Mouse (Mus musculus): Measurements from ENCODE around the gene A630095N17Rik. TPM values are rescaled to one million over a fixed set of nuclear protein-coding genes. Genes with fewer than 3 reads are reported as not detected.

Gene A630095N17Rik
- polyA plus RNA-seq, 1 experiment from 2014 or later, result not detected

- WGBS, result 1% methylated on average over 19 of the region's 19 CpGs
- Histone ChIP-seq H3K36me3 (replicated peaks) (peaks cover 38% of the 10 kb centered on the region), H3K9me3 (no peaks in the 10 kb centered on the region), H3K4me3 (peak overlapping the region; percentile 87), H3K27ac (replicated peaks) (peak overlapping the region; percentile 89), H3K27me3 (replicated peaks; ENCODE audit: low read depth, poor library complexity, severe bottlenecking) (no peaks in the 10 kb centered on the region), H3K4me1 (peaks cover 31% of the 10 kb centered on the region)
- DNase-seq (ENCODE audit: low spot score), result peak; percentile 46
Observed at GRCm38 (mm10) chr1:75192452-75192851, 39.5 kb downstream of the A630095N17Rik start.

DNA sequence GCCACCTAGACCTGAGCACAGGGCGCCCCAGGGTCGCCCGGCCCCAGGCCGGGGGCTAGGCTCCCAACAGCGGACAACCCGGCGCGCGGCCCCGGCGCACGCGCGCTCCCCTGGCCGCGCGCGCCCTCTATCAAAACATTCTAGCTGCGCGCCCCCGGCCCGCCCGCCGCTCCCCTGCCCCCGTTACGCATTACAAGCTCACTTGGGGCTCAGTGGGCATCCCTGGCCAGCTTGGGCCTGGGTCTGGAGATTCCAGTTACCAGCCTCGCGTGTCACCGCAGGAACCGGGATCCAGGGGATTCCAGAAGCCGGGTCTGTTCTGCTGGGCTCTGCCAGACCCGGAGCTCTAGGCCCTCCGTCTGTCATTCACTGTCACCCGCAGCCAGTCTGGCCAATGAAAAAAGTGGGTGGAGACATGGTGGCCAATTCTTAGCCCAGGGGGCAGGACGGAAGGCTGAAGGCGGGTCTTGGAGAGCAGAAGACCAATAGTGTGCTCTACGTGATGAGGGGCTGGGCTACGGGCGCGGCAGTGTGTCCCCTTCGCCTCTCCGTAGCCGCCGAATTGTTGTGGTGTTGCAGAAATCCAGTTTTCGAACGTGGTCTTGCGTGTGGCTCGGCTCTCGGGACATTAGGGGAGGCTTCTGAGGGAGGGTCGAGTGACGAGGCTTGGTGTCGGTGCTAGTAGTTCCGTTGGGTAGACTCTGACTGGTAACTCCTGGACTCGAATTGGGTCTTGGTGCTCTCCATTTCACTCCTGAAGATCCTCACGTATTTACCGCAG, 40.1 kb downstream of the A630095N17Rik start, which contains the start of the genes Ankzf1 and Atg9a:
TSS of gene Ankzf1 (plus strand) at position 530 of the 781 bp plus-strand sequence.
TSS of gene Atg9a (minus strand) at position 575 of the 781 bp plus-strand sequence.
- Histone ChIP-seq H3K36me3 (replicated peaks) (peaks cover 38% of the 10 kb centered on the region), H3K4me1 (peaks cover 31% of the 10 kb centered on the region), H3K27ac (replicated peaks) (peak within 1 kb of the TSS; percentile 89), H3K9me3 (no peaks in the 10 kb centered on the region), H3K4me3 (peak within 1 kb of the TSS; percentile 87), H3K27me3 (replicated peaks; ENCODE audit: low read depth, poor library complexity, severe bottlenecking) (no peaks in the 10 kb centered on the region)
- WGBS, result under 1% methylated on average over 56 of the region's 56 CpGs
- peak; percentile 96 for DNase-seq (ENCODE audit: low spot score)

- Histone ChIP-seq H3K27ac (replicated peaks) (peak overlapping the region; percentile 89), H3K4me3 (peak overlapping the region; percentile 87), H3K27me3 (replicated peaks; ENCODE audit: low read depth, poor library complexity, severe bottlenecking) (no peaks in the 10 kb centered on the region), H3K9me3 (no peaks in the 10 kb centered on the region), H3K36me3 (replicated peaks) (peaks cover 38% of the 10 kb centered on the region), H3K4me1 (peaks cover 31% of the 10 kb centered on the region)
- no peak for DNase-seq (ENCODE audit: low spot score)
- WGBS, result 43% methylated on average over 5 of the region's 5 CpGs
Observed at GRCm38 (mm10) chr1:75191258-75191621, 40.7 kb downstream of the A630095N17Rik start.

GRCm38 (mm10) chr1:75190577-75190976, 41.3 kb downstream of the A630095N17Rik start:
- H3K4me1 ChIP-seq, result peaks cover 31% of the 10 kb centered on the region
- peaks cover 38% of the 10 kb centered on the region for H3K36me3 ChIP-seq (replicated peaks)
- no peak for DNase-seq (ENCODE audit: low spot score)
- 72% methylated on average over 2 of the region's 2 CpGs for WGBS
- H3K27ac ChIP-seq (replicated peaks), result no peak overlapping the region
- H3K9me3 ChIP-seq, result no peaks in the 10 kb centered on the region
- peak overlapping the region; percentile 87; the same call in 1 of the 2 replicates for H3K4me3 ChIP-seq
- no peaks in the 10 kb centered on the region for H3K27me3 ChIP-seq (replicated peaks; ENCODE audit: low read depth, poor library complexity, severe bottlenecking)

DNA sequence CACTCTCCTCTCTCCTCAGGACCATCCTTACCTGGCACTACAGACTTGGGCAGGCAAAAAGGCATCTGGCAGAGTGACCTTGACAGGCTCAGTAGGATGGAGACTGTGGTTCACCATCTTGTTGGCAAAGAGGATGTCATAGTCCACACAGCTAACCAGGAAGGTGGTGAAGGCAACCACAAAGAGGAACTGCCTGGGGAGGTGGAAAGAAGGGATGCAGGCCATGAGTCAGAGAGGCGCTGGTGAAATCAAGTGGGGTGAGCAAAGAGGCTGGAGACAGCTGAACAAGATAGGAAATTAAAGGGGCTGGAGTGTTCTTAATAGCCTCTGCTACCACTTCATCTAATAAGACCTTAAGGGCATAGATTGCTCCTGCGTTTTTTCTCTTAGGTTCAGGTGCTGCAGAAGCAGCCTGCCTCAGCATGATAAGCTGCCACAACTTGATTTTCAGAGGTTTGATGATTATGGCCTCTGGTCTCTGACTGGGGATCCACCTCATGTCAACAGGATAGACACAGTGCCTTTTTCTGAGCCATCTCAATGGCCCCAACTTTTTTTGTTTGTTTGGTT, 43.9 kb downstream of the A630095N17Rik start:
- peaks cover 25% of the 10 kb centered on the region for H3K4me1 ChIP-seq
- H3K4me3 ChIP-seq, result no peak overlapping the region
- WGBS, result 85% methylated on average over 2 of the region's 2 CpGs
- DNase-seq (ENCODE audit: low spot score), result no peak
- no peaks in the 10 kb centered on the region for H3K9me3 ChIP-seq
- no peaks in the 10 kb centered on the region for H3K27me3 ChIP-seq (replicated peaks; ENCODE audit: low read depth, poor library complexity, severe bottlenecking)
- no peak overlapping the region for H3K27ac ChIP-seq (replicated peaks)
- H3K36me3 ChIP-seq (replicated peaks), result peaks cover 50% of the 10 kb centered on the region

- H3K4me1 ChIP-seq, result peaks cover 18% of the 10 kb centered on the region
- H3K36me3 ChIP-seq (replicated peaks), result peaks cover 58% of the 10 kb centered on the region
- no peaks in the 10 kb centered on the region for H3K9me3 ChIP-seq
- DNase-seq (ENCODE audit: low spot score), result no peak
- no peak overlapping the region for H3K27ac ChIP-seq (replicated peaks)
- H3K27me3 ChIP-seq (replicated peaks; ENCODE audit: low read depth, poor library complexity, severe bottlenecking), result no peaks in the 10 kb centered on the region
- H3K4me3 ChIP-seq, result no peak overlapping the region
Observed at GRCm38 (mm10) chr1:75187126-75187525, 44.8 kb downstream of the A630095N17Rik start.

- Histone ChIP-seq H3K4me3 (no peak overlapping the region), H3K27ac (replicated peaks) (no peak overlapping the region), H3K27me3 (replicated peaks; ENCODE audit: low read depth, poor library complexity, severe bottlenecking) (no peaks in the 10 kb centered on the region), H3K4me1 (peaks cover 10% of the 10 kb centered on the region; the same call in 1 of the 2 replicates), H3K9me3 (no peaks in the 10 kb centered on the region), H3K36me3 (replicated peaks) (peaks cover 69% of the 10 kb centered on the region)
- no peak for DNase-seq (ENCODE audit: low spot score)
- 92% methylated on average over 11 of the region's 11 CpGs for WGBS
Observed at GRCm38 (mm10) chr1:75185495-75185894, 46.4 kb downstream of the A630095N17Rik start.

DNA sequence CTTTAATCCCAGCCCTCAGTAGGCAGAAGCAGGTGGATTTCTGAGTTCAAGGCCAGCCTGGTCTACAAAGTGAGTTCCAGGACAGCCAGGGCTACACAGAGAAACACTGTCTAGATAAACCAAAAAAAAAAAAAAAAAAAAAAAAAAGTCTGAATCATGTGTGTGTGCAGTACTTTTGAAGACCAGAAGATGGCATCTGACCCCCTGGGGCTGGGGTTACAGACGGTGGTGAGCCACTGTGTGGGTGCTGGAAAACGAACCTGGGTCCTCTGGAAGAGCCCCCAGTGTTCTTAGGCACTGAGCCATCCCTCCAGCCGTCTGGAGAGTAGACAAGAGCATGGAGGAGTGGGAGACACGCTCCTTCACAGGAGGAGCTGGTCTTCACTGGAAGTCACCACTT, 49.7 kb downstream of the A630095N17Rik start:
- Histone ChIP-seq H3K4me1 (peaks cover 27% of the 10 kb centered on the region), H3K4me3 (no peak overlapping the region), H3K36me3 (replicated peaks) (peaks cover 64% of the 10 kb centered on the region), H3K27ac (replicated peaks) (no peak overlapping the region), H3K9me3 (no peaks in the 10 kb centered on the region), H3K27me3 (replicated peaks; ENCODE audit: low read depth, poor library complexity, severe bottlenecking) (no peaks in the 10 kb centered on the region)
- 68% methylated on average over 4 of the region's 4 CpGs for WGBS
- no peak for DNase-seq (ENCODE audit: low spot score)

- peaks cover 64% of the 10 kb centered on the region for H3K36me3 ChIP-seq (replicated peaks)
- peaks cover 27% of the 10 kb centered on the region for H3K4me1 ChIP-seq
- no peak overlapping the region for H3K4me3 ChIP-seq
- DNase-seq (ENCODE audit: low spot score), result no peak
- 83% methylated on average over 4 of the region's 4 CpGs for WGBS
- no peak overlapping the region for H3K27ac ChIP-seq (replicated peaks)
- no peaks in the 10 kb centered on the region for H3K27me3 ChIP-seq (replicated peaks; ENCODE audit: low read depth, poor library complexity, severe bottlenecking)
- H3K9me3 ChIP-seq, result no peaks in the 10 kb centered on the region
Observed at GRCm38 (mm10) chr1:75181377-75181870, 50.5 kb downstream of the A630095N17Rik start.

DNA sequence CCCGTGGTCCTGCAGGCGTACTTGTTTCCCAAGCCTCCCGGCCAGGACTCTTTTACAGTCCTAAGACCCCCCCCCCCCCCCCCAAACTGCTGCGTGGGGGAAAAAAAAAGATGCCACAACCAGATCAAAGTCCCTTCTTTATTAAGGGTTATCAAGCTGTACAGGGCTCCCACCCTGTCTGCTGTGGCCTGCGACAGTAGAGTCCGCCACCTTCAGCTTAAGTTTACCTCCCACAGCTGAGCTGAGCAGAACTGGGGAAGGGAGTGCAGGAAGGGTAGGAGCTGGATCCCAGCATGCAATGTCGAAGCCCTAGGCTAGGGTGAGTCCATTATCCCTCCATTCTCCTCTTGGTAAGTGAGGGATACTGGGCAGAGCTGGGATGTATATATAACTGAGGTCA, 51.2 kb downstream of the A630095N17Rik start:
- Histone ChIP-seq H3K4me3 (peak overlapping the region; percentile 81), H3K9me3 (no peaks in the 10 kb centered on the region), H3K27ac (replicated peaks) (peak overlapping the region; percentile 85), H3K27me3 (replicated peaks; ENCODE audit: low read depth, poor library complexity, severe bottlenecking) (no peaks in the 10 kb centered on the region), H3K4me1 (peaks cover 27% of the 10 kb centered on the region), H3K36me3 (replicated peaks) (peaks cover 64% of the 10 kb centered on the region)
- 38% methylated on average over 7 of the region's 7 CpGs for WGBS
- DNase-seq (ENCODE audit: low spot score), result no peak

GRCm38 (mm10) chr1:75180105-75180590, 51.8 kb downstream of the A630095N17Rik start, which contains the start of gene Abcb6:
Gene Abcb6, minus strand, starts transcription at chr1:75180392.
- no peaks in the 10 kb centered on the region for H3K9me3 ChIP-seq
- DNase-seq (ENCODE audit: low spot score), result peak; percentile 94
- H3K27ac ChIP-seq (replicated peaks), result peak within 1 kb of the TSS; percentile 85
- peaks cover 27% of the 10 kb centered on the region for H3K4me1 ChIP-seq
- H3K27me3 ChIP-seq (replicated peaks; ENCODE audit: low read depth, poor library complexity, severe bottlenecking), result no peaks in the 10 kb centered on the region
- H3K36me3 ChIP-seq (replicated peaks), result peaks cover 64% of the 10 kb centered on the region
- under 1% methylated on average over 31 of the region's 31 CpGs for WGBS
- peak within 1 kb of the TSS; percentile 81 for H3K4me3 ChIP-seq

DNA sequence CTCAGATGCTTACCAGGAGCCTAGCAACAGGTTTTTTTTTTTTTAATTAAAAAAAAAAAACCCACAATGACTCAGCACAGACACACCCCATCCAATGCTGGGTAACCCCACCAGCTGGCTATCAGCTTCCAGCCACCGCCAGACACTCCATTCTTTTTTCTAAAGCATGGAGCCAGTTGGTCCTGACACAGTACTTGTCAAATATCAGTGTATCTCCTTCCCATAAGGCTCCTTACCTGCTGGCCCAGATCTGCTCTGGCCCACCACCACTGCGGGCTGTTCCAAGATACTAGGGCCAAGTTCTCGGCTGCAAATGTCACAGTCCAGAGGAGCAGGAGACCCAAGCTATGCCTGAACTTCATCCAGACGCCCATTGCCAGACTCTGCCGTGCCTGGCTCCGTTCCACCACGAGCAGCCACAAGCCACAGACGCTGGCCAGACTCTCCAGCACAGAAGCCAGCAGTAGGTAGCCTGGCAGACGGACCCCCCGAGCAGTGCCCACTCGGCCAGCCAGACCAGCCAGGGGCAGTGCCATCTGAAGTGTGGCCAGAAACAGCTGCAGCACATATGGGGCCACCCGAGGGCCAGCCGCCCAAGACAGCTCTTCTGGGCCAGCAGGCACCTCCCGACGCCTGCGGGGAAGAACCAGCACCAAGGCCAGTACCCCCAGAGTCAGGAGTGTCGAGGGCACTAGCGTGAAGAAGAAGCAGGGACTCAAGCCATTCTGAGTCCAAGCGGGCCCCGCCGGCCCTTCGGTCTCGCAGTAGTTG, 52.4 kb downstream of the A630095N17Rik start:
- no peak for DNase-seq (ENCODE audit: low spot score)
- Histone ChIP-seq H3K27ac (replicated peaks) (peak overlapping the region; percentile 85), H3K9me3 (no peaks in the 10 kb centered on the region), H3K36me3 (replicated peaks) (peaks cover 64% of the 10 kb centered on the region), H3K4me3 (peak overlapping the region; percentile 81), H3K4me1 (peaks cover 27% of the 10 kb centered on the region), H3K27me3 (replicated peaks; ENCODE audit: low read depth, poor library complexity, severe bottlenecking) (no peaks in the 10 kb centered on the region)
- 12% methylated on average over 23 of the region's 23 CpGs for WGBS
